Mouse (Mus musculus) heart, embryonic 12.5 days (tissue): ENCODE data around the gene Angel2. TPM values are rescaled to one million over a fixed set of nuclear protein-coding genes. Genes with fewer than 3 reads are reported as not detected.

Experiments used
- ATAC-seq: fragments of 200-750 bp; cut with Nextera tagmentation; 2 replicates; pipeline ENCODE4 v1.8.0; 2017; ENCODE audit warnings: moderate TSS enrichment, moderate library complexity; ENCODE audit not compliant: insufficient number of reproducible peaks, low FRiP score
- H3K27ac ChIP-seq: fragments of 300-500 bp; sonication (generic); 2 replicates; pipeline ENCODE4 v1.5.1; 2016; ENCODE audit warnings: mild to moderate bottlenecking, moderate library complexity; ENCODE audit not compliant: poor library complexity, severe bottlenecking
- H3K27me3 ChIP-seq: fragments of 300-500 bp; sonication (generic); replicated peaks from 2 replicates; pipeline ENCODE4 v1.6.1; 2016; ENCODE audit warnings: mild to moderate bottlenecking, moderate library complexity
- H3K36me3 ChIP-seq: fragments of 300-500 bp; sonication (generic); 2 replicates; pipeline ENCODE4 v1.6.1; 2016; ENCODE audit warnings: mild to moderate bottlenecking, moderate library complexity
- H3K4me1 ChIP-seq: fragments of 300-500 bp; sonication (generic); replicated peaks from 2 replicates; pipeline ENCODE4 v1.6.1; 2016; ENCODE audit warnings: mild to moderate bottlenecking
- H3K4me2 ChIP-seq: fragments of 300-500 bp; sonication (generic); 2 replicates; pipeline ENCODE4 v1.6.1; 2016; ENCODE audit warnings: mild to moderate bottlenecking, moderate library complexity
- H3K4me3 ChIP-seq: fragments of 300-500 bp; sonication (generic); 2 replicates; pipeline ENCODE4 v1.5.1; 2016; ENCODE audit warnings: mild to moderate bottlenecking
- H3K9ac ChIP-seq: fragments of 300-500 bp; sonication (generic); 2 replicates; pipeline ENCODE4 v1.6.1; 2016; ENCODE audit warnings: mild to moderate bottlenecking, moderate library complexity
- H3K9me3 ChIP-seq: fragments of 300-500 bp; sonication (generic); replicated peaks from 2 replicates; pipeline ENCODE4 v1.6.1; 2016; ENCODE audit warnings: mild to moderate bottlenecking, moderate library complexity
- WGBS: fragments of 180-500 bp; shearing (Covaris S2); methylation state at CpG from one replicate; pipeline ENCODE4 v1.1.7; 2016; 5-methylcytosine and 5-hydroxymethylcytosine counted together
- polyA plus RNA-seq: library from polyadenylated mRNA; unstranded; fragments of >200 nt; fragmentation: Nextera tagmentation; extraction: Ambion mirVana; gene quantifications from 2 replicates; pipeline ENCODE4 v1.2.1, GENCODE M21; 2016

Gene Angel2
- polyA plus RNA-seq, 1 experiment from 2014 or later: 38.3 TPM

GRCm38 (mm10) chr1:190964992-190965780 is 40.3 kb downstream of the Angel2 start:
- ATAC-seq: 0 out of 2 replicates have a peak, but pooled peaks have one; percentile 45
- Histone ChIP-seq H3K27ac (peak overlapping the region; percentile 73), H3K36me3 (peaks cover 85% of the 10 kb centered on the region), H3K4me1 (peaks cover 36% of the 10 kb centered on the region), H3K27me3 (no peaks in the 10 kb centered on the region), H3K4me2 (no peak overlapping the region), H3K9me3 (no peaks in the 10 kb centered on the region), H3K4me3 (no peak overlapping the region), H3K9ac (no peak overlapping the region)
- 46% methylated on average over 15 of the region's 15 CpGs for WGBS

- ATAC-seq: no peak
- Histone ChIP-seq H3K27ac (no peak overlapping the region), H3K4me3 (no peak overlapping the region), H3K4me1 (peaks cover 53% of the 10 kb centered on the region), H3K36me3 (peaks cover 86% of the 10 kb centered on the region), H3K27me3 (no peaks in the 10 kb centered on the region), H3K9ac (no peak overlapping the region), H3K9me3 (no peaks in the 10 kb centered on the region), H3K4me2 (no peak overlapping the region)
- WGBS: 91% methylated on average over 7 of the region's 7 CpGs
Observed at GRCm38 (mm10) chr1:190968010-190968409, 43.1 kb downstream of the Angel2 start.

GRCm38 (mm10) chr1:190971708-190972610 is 47.0 kb downstream of the Angel2 start:
- no peak for ATAC-seq
- Histone ChIP-seq H3K4me3 (no peak overlapping the region), H3K9ac (peak overlapping the region; percentile 48), H3K9me3 (no peaks in the 10 kb centered on the region), H3K36me3 (peaks cover 90% of the 10 kb centered on the region), H3K4me1 (peaks cover 69% of the 10 kb centered on the region), H3K4me2 (peak overlapping the region; percentile 17), H3K27me3 (no peaks in the 10 kb centered on the region), H3K27ac (peak overlapping the region; percentile 75)
- WGBS: 68% methylated on average over 14 of the region's 14 CpGs

GRCm38 (mm10) chr1:190972612-190973192 is 47.8 kb downstream of the Angel2 start:
- peak; percentile 54; the same call in 1 of the 2 replicates for ATAC-seq
- Histone ChIP-seq H3K36me3 (peaks cover 83% of the 10 kb centered on the region), H3K4me1 (peaks cover 76% of the 10 kb centered on the region), H3K4me2 (peak overlapping the region; percentile 17), H3K4me3 (no peak overlapping the region), H3K9me3 (no peaks in the 10 kb centered on the region), H3K27ac (peak overlapping the region; percentile 75), H3K9ac (peak overlapping the region; percentile 48), H3K27me3 (no peaks in the 10 kb centered on the region)
- WGBS: 35% methylated on average over 7 of the region's 7 CpGs

- Histone ChIP-seq H3K27me3 (no peaks in the 10 kb centered on the region), H3K36me3 (peaks cover 69% of the 10 kb centered on the region), H3K4me2 (no peak overlapping the region), H3K27ac (peak overlapping the region; percentile 36), H3K4me1 (peaks cover 74% of the 10 kb centered on the region), H3K9me3 (no peaks in the 10 kb centered on the region), H3K4me3 (no peak overlapping the region), H3K9ac (peak overlapping the region; percentile 15; the same call in 1 of the 2 replicates)
- ATAC-seq: no peak
- WGBS: 85% methylated on average over 8 of the region's 8 CpGs
Observed at GRCm38 (mm10) chr1:190974191-190974590, 49.3 kb downstream of the Angel2 start.

- Histone ChIP-seq H3K27me3 (no peaks in the 10 kb centered on the region), H3K4me1 (peaks cover 70% of the 10 kb centered on the region), H3K9me3 (no peaks in the 10 kb centered on the region), H3K4me3 (no peak overlapping the region), H3K36me3 (peaks cover 63% of the 10 kb centered on the region), H3K9ac (peak overlapping the region; percentile 15; the same call in 1 of the 2 replicates), H3K27ac (peak overlapping the region; percentile 36), H3K4me2 (no peak overlapping the region)
- WGBS: 50% methylated on average over 1 of the region's 1 CpGs
- ATAC-seq: no peak
Observed at GRCm38 (mm10) chr1:190974833-190975232, 49.9 kb downstream of the Angel2 start.

GRCm38 (mm10) chr1:190976887-190977573 is 52.1 kb downstream of the Angel2 start:
- Histone ChIP-seq H3K27me3 (no peaks in the 10 kb centered on the region), H3K4me2 (peak overlapping the region; percentile 92), H3K4me1 (peaks cover 67% of the 10 kb centered on the region), H3K36me3 (peaks cover 42% of the 10 kb centered on the region), H3K9ac (peak overlapping the region; percentile 95), H3K27ac (peak overlapping the region; percentile 61), H3K9me3 (no peaks in the 10 kb centered on the region), H3K4me3 (peak overlapping the region; percentile 74)
- WGBS: 37% methylated on average over 11 of the region's 11 CpGs
- ATAC-seq: no peak

GRCm38 (mm10) chr1:190978001-190978400 is 53.1 kb downstream of the Angel2 start:
- no peak; the same call in 1 of the 2 replicates for ATAC-seq
- WGBS: under 1% methylated on average over 22 of the region's 22 CpGs

GRCm38 (mm10) chr1:190978511-190979073 is 53.7 kb downstream of the Angel2 start:
- Histone ChIP-seq H3K9me3 (no peaks in the 10 kb centered on the region), H3K27me3 (no peaks in the 10 kb centered on the region), H3K9ac (peak overlapping the region; percentile 95), H3K36me3 (peaks cover 28% of the 10 kb centered on the region), H3K4me2 (peak overlapping the region; percentile 92), H3K4me3 (peak overlapping the region; percentile 74), H3K4me1 (peaks cover 55% of the 10 kb centered on the region), H3K27ac (peak overlapping the region; percentile 96)
- ATAC-seq: peak; percentile 73
- WGBS: under 1% methylated on average over 46 of the region's 46 CpGs

More at GRCm38 (mm10) chr1:190978001-190978400, 53.1 kb downstream of the Angel2 start:
- Histone ChIP-seq H3K4me3 (peak overlapping the region; percentile 74), H3K36me3 (peaks cover 33% of the 10 kb centered on the region), H3K4me2 (peak overlapping the region; percentile 92), H3K27me3 (no peaks in the 10 kb centered on the region), H3K4me1 (peaks cover 61% of the 10 kb centered on the region), H3K9ac (peak overlapping the region; percentile 95), H3K27ac (peak overlapping the region; percentile 96), H3K9me3 (no peaks in the 10 kb centered on the region)

GRCm38 (mm10) chr1:190979100-190979563 is 54.2 kb downstream of the Angel2 start, which contains the start of gene Vash2:
Gene Vash2, minus strand, starts transcription at chr1:190979296.
- H3K27ac ChIP-seq: peak within 1 kb of the TSS; percentile 96
- WGBS: under 1% methylated on average over 38 of the region's 38 CpGs
- H3K9me3 ChIP-seq: no peaks in the 10 kb centered on the region
- H3K4me3 ChIP-seq: peak within 1 kb of the TSS; percentile 74
- peaks cover 49% of the 10 kb centered on the region for H3K4me1 ChIP-seq
- H3K27me3 ChIP-seq: no peaks in the 10 kb centered on the region
- peak; percentile 93 for ATAC-seq
- peak within 1 kb of the TSS; percentile 95 for H3K9ac ChIP-seq
- peaks cover 22% of the 10 kb centered on the region for H3K36me3 ChIP-seq
- H3K4me2 ChIP-seq: peak within 1 kb of the TSS; percentile 92
